Mouse (Mus musculus): ENCODE data around the gene Hexdc. TPM values are rescaled to one million over a fixed set of nuclear protein-coding genes. Genes with fewer than 3 reads are reported as not detected.
A peak's percentile ranks its signal among the peaks of the same experiment; 100 is the strongest.

Gene Hexdc
- total RNA-seq, 2 experiments from 2014 or later, result 1.5 to 3.6 TPM

GRCm38 (mm10) chr11:121221321-121222010 lies 17.2 kb downstream of the Hexdc start:
- no peak for ATAC-seq (ENCODE audit: poor library complexity, severe bottlenecking)

- peak; percentile 62 for ATAC-seq (ENCODE audit: poor library complexity, severe bottlenecking)
Measured at GRCm38 (mm10) chr11:121228129-121229017, 24.1 kb downstream of the Hexdc start.

GRCm38 (mm10) chr11:121229018-121229439 lies 24.8 kb downstream of the Hexdc start, which contains the start of gene Cybc1:
Cybc1 (minus strand) TSS chr11:121229322.
- peak; percentile 93 for ATAC-seq (ENCODE audit: poor library complexity, severe bottlenecking)

- ATAC-seq (ENCODE audit: poor library complexity, severe bottlenecking), result no peak
Measured at GRCm38 (mm10) chr11:121231191-121231590, 27.0 kb downstream of the Hexdc start.

- no peak for ATAC-seq (ENCODE audit: poor library complexity, severe bottlenecking)
Measured at GRCm38 (mm10) chr11:121231628-121232291, 27.5 kb downstream of the Hexdc start.

GRCm38 (mm10) chr11:121232706-121233105 lies 28.5 kb downstream of the Hexdc start:
- no peak for ATAC-seq (ENCODE audit: poor library complexity, severe bottlenecking)

- no peak for ATAC-seq (ENCODE audit: poor library complexity, severe bottlenecking)
Measured at GRCm38 (mm10) chr11:121235475-121236238, 31.4 kb downstream of the Hexdc start.

GRCm38 (mm10) chr11:121236564-121237344 lies 32.5 kb downstream of the Hexdc start, which contains the start of gene Narf:
Narf (plus strand) TSS chr11:121237253.
- peak; percentile 88 for ATAC-seq (ENCODE audit: poor library complexity, severe bottlenecking)

GRCm38 (mm10) chr11:121237345-121238128 lies 33.3 kb downstream of the Hexdc start:
- ATAC-seq (ENCODE audit: poor library complexity, severe bottlenecking), result peak; percentile 34

GRCm38 (mm10) chr11:121239669-121240068 lies 35.4 kb downstream of the Hexdc start:
- no peak for ATAC-seq (ENCODE audit: poor library complexity, severe bottlenecking)

GRCm38 (mm10) chr11:121250196-121250595 lies 46.0 kb downstream of the Hexdc start:
- ATAC-seq (ENCODE audit: poor library complexity, severe bottlenecking), result no peak

GRCm38 (mm10) chr11:121259160-121260100 lies 55.2 kb downstream of the Hexdc start, which contains the start of gene Foxk2:
Foxk2 (plus strand) TSS chr11:121259990.
- peak; percentile 99 for ATAC-seq (ENCODE audit: poor library complexity, severe bottlenecking)

- ATAC-seq (ENCODE audit: poor library complexity, severe bottlenecking), result 0 out of 2 replicates have a peak, but pooled peaks have one; percentile 16
Measured at GRCm38 (mm10) chr11:121260211-121260906, 56.1 kb downstream of the Hexdc start.

GRCm38 (mm10) chr11:121261074-121261473 lies 56.8 kb downstream of the Hexdc start:
- no peak for ATAC-seq (ENCODE audit: poor library complexity, severe bottlenecking)
